Mouse (Mus musculus) NIH3T3 (cell line): ENCODE results near the gene Tex14.
"Not testable (repeated sequence)": the region's sequence is repeated elsewhere in the genome, so short reads cannot be mapped to it uniquely, and the experiment has no call there.

Source experiments
- DNase-seq: peaks from one replicate; pipeline ENCODE4 v3.0.0-alpha.2; 2012; ENCODE audit warnings: low read depth

The Tex14 gene

GRCm38 (mm10) chr11:87448476-87449199 lies 43.8 kb downstream of the Tex14 start:
- DNase-seq: peak; percentile 83

- DNase-seq: no peak
Measured at GRCm38 (mm10) chr11:87449200-87449547, 44.3 kb downstream of the Tex14 start.

GRCm38 (mm10) chr11:87449847-87450246 lies 45.0 kb downstream of the Tex14 start:
- DNase-seq: not testable (repeated sequence)

GRCm38 (mm10) chr11:87452779-87453178 lies 47.9 kb downstream of the Tex14 start:
- not testable (repeated sequence) for DNase-seq

GRCm38 (mm10) chr11:87453216-87454034 lies 48.6 kb downstream of the Tex14 start:
- DNase-seq: no peak

- no peak for DNase-seq
Measured at GRCm38 (mm10) chr11:87454035-87454690, 49.3 kb downstream of the Tex14 start.

- DNase-seq: no peak
Measured at GRCm38 (mm10) chr11:87455573-87455972, 50.7 kb downstream of the Tex14 start.

GRCm38 (mm10) chr11:87455984-87456383 lies 51.1 kb downstream of the Tex14 start:
- DNase-seq: no peak

- no peak for DNase-seq
Measured at GRCm38 (mm10) chr11:87460566-87460965, 55.7 kb downstream of the Tex14 start.

- DNase-seq: peak; percentile 56
Measured at GRCm38 (mm10) chr11:87461780-87462460, 57.1 kb downstream of the Tex14 start.

- peak; percentile 76 for DNase-seq
Measured at GRCm38 (mm10) chr11:87462461-87463242, 57.8 kb downstream of the Tex14 start.

- no peak for DNase-seq
Measured at GRCm38 (mm10) chr11:87463243-87463540, 58.3 kb downstream of the Tex14 start.

- not testable (repeated sequence) for DNase-seq
Measured at GRCm38 (mm10) chr11:87463792-87464430, 59.0 kb downstream of the Tex14 start.

- DNase-seq: no peak
Measured at GRCm38 (mm10) chr11:87465990-87466593, 61.2 kb downstream of the Tex14 start.

GRCm38 (mm10) chr11:87467491-87468277 lies 62.8 kb downstream of the Tex14 start:
- peak; percentile 44 for DNase-seq

- no peak for DNase-seq
Measured at GRCm38 (mm10) chr11:87468278-87468655, 63.4 kb downstream of the Tex14 start.

GRCm38 (mm10) chr11:87468706-87469315 lies 63.9 kb downstream of the Tex14 start:
- DNase-seq: no peak

GRCm38 (mm10) chr11:87470807-87471698 lies 66.2 kb downstream of the Tex14 start:
- peak; percentile 75 for DNase-seq

GRCm38 (mm10) chr11:87471699-87471997 lies 66.8 kb downstream of the Tex14 start:
- DNase-seq: not testable (repeated sequence)
